Mouse (Mus musculus): ENCODE data around the gene Slc9b1. TPM values are rescaled to one million over a fixed set of nuclear protein-coding genes. Genes with fewer than 3 reads are reported as not detected.

The Slc9b1 gene
- polyA plus RNA-seq, 1 experiment, result not detected

DNA sequence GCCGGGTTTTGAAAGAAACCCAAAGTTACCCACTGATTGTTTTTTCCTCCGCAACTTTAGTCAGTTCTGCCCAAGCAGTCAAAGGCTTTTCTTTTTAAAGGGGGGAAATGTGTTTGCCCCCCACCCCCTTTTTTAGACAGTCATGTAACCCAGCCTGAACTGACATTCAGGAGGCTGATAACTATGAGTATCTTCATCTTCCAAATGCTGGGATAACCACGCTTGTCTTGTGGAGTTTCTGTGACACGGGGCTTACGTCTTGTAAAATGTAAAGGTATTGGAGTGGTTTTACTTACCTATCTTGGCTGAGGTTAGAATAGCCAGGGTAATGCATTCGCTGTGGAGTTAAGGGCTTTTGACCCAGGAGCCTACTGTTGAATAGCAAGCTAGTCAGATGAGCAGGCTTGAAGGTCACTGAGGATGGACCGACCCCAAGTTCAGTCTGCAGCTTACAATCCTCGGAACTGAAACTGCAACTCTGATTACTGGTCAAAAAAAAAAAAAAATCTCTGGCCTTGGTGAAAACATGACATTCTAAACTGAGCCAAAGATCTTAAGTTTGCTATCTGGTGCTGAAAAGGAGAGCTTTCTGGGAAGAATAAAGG is 75.9 kb downstream of the Slc9b1 start, which contains the start of gene Cisd2:
TSS of gene Cisd2 (minus strand) at position 318 of the 605 bp plus-strand sequence.
- Histone ChIP-seq H3K79me2 (ENCODE audit: control insufficient read depth, insufficient read depth) (peaks cover 89% of the 10 kb centered on the region), H3K36me3 (ENCODE audit: control insufficient read depth, insufficient read depth) (peaks cover 10% of the 10 kb centered on the region), H3K4me3 (ENCODE audit: insufficient read depth, poor library complexity, severe bottlenecking) (peak within 1 kb of the TSS; percentile 64), H3K27me3 (ENCODE audit: control insufficient read depth, insufficient read depth, insufficient read length) (no peaks in the 10 kb centered on the region), H3ac (ENCODE audit: control insufficient read depth, insufficient read length, low read depth) (peak within 1 kb of the TSS; percentile 73), H3K79me3 (ENCODE audit: low read depth) (peaks cover 68% of the 10 kb centered on the region)
- TF ChIP-seq MYOG (IDR thresholded peaks at IDR 0.05; ENCODE audit: control insufficient read depth, extremely low read depth, insufficient read length) (no peak), USF1 (IDR thresholded peaks at IDR 0.05; ENCODE audit: low read depth) (no peak)

DNA sequence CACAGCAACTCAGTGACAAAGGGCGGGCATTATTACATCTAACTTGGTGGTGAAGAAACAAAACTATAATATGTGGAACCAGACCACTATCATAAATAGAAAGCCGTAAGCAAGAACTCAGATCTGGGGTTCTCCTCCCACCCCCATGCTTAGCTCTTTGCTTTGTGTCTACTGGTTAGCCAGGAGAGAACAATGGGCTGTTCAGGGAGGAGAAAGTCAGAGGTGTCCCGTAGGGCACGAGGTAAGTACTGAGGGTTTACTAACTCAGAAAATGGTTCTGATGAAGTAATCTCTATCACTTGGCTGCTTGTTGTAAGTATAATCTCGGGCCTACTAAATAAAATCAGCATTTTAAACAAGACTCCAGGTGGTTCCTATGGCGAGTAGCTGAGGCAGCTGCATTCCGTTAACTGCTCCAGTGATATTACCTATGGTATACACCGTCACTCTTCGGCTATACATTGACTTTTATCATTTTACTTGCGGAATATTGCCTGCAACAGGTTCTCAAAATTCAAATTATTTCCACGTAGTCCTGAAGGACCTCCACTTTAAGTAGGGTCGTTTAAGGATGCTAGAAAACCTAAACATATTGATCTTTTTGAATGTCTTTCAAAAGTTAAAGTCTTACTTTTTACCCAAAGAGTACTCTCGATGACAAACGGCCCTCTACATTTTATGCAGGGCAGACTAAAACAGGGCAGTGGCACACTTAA is 89.2 kb downstream of the Slc9b1 start:
- Histone ChIP-seq H3K79me2 (ENCODE audit: control insufficient read depth, insufficient read depth) (peaks cover 49% of the 10 kb centered on the region), H3K27me3 (ENCODE audit: control insufficient read depth, insufficient read depth, insufficient read length) (no peaks in the 10 kb centered on the region), H3K79me3 (ENCODE audit: low read depth) (peaks cover 32% of the 10 kb centered on the region), H3K36me3 (ENCODE audit: control insufficient read depth, insufficient read depth) (peaks cover 27% of the 10 kb centered on the region), H3K4me3 (ENCODE audit: insufficient read depth, poor library complexity, severe bottlenecking) (peak overlapping the region; percentile 42), H3ac (ENCODE audit: control insufficient read depth, insufficient read length, low read depth) (peak overlapping the region; percentile 83)
- TF ChIP-seq CEBPB (IDR thresholded peaks at IDR 0.05; ENCODE audit: low read depth) (no peak), MYOD1 (IDR thresholded peaks at IDR 0.05; ENCODE audit: control insufficient read depth, insufficient read length, low read depth) (no peak), USF1 (IDR thresholded peaks at IDR 0.05; ENCODE audit: low read depth) (no peak), FOSL1 (IDR thresholded peaks at IDR 0.05; ENCODE audit: insufficient read depth, low read length, poor library complexity, severe bottlenecking) (no peak), CTCF (IDR thresholded peaks at IDR 0.05; ENCODE audit: control insufficient read depth, insufficient read depth, insufficient read length) (no peak), MYOG (IDR thresholded peaks at IDR 0.05; ENCODE audit: control insufficient read depth, extremely low read depth, insufficient read length) (no peak), MAX (IDR thresholded peaks at IDR 0.05) (no peak)

DNA sequence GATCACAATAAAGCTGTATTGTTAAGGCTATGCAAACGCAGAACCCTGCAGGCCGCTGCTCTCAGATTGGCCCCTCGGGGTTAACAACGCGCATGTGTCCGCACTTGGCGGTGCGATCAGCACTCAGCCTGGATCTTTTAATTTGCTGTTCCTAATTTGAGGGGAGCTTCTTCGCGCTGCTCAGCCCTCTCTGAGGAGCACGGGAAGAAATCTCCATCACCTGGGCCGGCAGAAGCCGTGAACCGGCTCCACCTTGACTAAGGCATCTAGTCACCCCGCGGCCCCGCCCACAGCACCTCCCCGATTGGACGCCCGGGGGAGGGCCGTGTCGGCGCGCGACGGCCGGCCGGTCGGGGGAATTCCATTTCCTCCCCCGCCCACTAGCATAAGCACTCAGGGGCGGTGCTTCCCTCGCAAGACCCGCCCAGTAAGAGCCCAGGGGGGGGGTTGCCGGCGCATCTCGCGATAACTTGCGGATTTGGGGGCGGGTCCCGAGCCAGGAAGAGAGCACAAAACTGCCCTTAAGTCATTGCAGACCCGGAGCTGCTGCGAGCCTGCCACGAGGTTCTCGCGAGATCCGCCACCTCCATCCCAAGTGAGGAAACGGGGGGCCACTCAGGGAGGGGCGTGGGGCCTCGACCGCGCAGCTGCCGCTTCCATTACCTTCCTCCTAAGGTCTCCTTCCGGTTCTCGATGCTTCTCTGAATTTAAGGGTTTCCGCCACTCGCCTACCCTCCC is 90.1 kb downstream of the Slc9b1 start, which contains the start of gene Ube2d3:
TSS of gene Ube2d3 (plus strand) at position 392 of the 738 bp plus-strand sequence.
- peaks cover 57% of the 10 kb centered on the region for H3K79me2 ChIP-seq (ENCODE audit: control insufficient read depth, insufficient read depth)
- H3K27me3 ChIP-seq (ENCODE audit: control insufficient read depth, insufficient read depth, insufficient read length), result no peaks in the 10 kb centered on the region
- H3K36me3 ChIP-seq (ENCODE audit: control insufficient read depth, insufficient read depth), result peaks cover 36% of the 10 kb centered on the region
- peaks cover 41% of the 10 kb centered on the region for H3K79me3 ChIP-seq (ENCODE audit: low read depth)
- H3ac ChIP-seq (ENCODE audit: control insufficient read depth, insufficient read length, low read depth), result peak within 1 kb of the TSS; percentile 93
- TF ChIP-seq USF1 (IDR thresholded peaks at IDR 0.05; ENCODE audit: low read depth), result no peak
- peak; percentile 16 for TF ChIP-seq MYOD1 (IDR thresholded peaks at IDR 0.05; ENCODE audit: control insufficient read depth, insufficient read length, low read depth)
- no peak for TF ChIP-seq MYOG (IDR thresholded peaks at IDR 0.05; ENCODE audit: control insufficient read depth, extremely low read depth, insufficient read length)
- TF ChIP-seq MAX (IDR thresholded peaks at IDR 0.05), result no peak
- TF ChIP-seq CTCF (IDR thresholded peaks at IDR 0.05; ENCODE audit: control insufficient read depth, insufficient read depth, insufficient read length), result no peak
- H3K4me3 ChIP-seq (ENCODE audit: insufficient read depth, poor library complexity, severe bottlenecking), result peak within 1 kb of the TSS; percentile 93

DNA sequence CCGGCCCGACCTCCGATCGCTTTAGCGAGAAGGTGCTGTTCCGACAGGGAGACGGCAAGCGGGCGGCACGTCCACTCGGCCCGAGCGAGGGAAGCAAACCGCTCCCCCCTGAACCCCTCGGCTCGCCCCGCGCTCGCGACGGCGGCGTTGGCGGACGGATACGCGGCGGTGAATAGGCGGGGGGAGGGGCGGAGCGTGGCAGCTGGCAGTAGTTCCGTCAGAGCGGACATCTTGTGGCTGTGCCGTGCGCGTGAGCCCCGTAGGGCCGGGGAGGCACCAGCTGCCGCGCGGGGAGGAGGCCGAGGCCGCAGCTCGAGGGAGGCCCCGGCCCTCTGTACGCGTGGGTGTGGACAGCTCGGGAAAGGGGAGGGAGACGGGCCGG is 90.7 kb downstream of the Slc9b1 start:
- Histone ChIP-seq H3K79me2 (ENCODE audit: control insufficient read depth, insufficient read depth) (peaks cover 63% of the 10 kb centered on the region), H3K27me3 (ENCODE audit: control insufficient read depth, insufficient read depth, insufficient read length) (no peaks in the 10 kb centered on the region), H3K36me3 (ENCODE audit: control insufficient read depth, insufficient read depth) (peaks cover 41% of the 10 kb centered on the region), H3ac (ENCODE audit: control insufficient read depth, insufficient read length, low read depth) (peak overlapping the region; percentile 93), H3K4me3 (ENCODE audit: insufficient read depth, poor library complexity, severe bottlenecking) (peak overlapping the region; percentile 93), H3K79me3 (ENCODE audit: low read depth) (peaks cover 47% of the 10 kb centered on the region)
- no peak for TF ChIP-seq MYOD1 (IDR thresholded peaks at IDR 0.05; ENCODE audit: control insufficient read depth, insufficient read length, low read depth)
- TF ChIP-seq MYOG (IDR thresholded peaks at IDR 0.05; ENCODE audit: control insufficient read depth, extremely low read depth, insufficient read length), result no peak
- no peak for TF ChIP-seq CTCF (IDR thresholded peaks at IDR 0.05; ENCODE audit: control insufficient read depth, insufficient read depth, insufficient read length)
- no peak for TF ChIP-seq MAX (IDR thresholded peaks at IDR 0.05)
- no peak for TF ChIP-seq CEBPB (IDR thresholded peaks at IDR 0.05; ENCODE audit: low read depth)

DNA sequence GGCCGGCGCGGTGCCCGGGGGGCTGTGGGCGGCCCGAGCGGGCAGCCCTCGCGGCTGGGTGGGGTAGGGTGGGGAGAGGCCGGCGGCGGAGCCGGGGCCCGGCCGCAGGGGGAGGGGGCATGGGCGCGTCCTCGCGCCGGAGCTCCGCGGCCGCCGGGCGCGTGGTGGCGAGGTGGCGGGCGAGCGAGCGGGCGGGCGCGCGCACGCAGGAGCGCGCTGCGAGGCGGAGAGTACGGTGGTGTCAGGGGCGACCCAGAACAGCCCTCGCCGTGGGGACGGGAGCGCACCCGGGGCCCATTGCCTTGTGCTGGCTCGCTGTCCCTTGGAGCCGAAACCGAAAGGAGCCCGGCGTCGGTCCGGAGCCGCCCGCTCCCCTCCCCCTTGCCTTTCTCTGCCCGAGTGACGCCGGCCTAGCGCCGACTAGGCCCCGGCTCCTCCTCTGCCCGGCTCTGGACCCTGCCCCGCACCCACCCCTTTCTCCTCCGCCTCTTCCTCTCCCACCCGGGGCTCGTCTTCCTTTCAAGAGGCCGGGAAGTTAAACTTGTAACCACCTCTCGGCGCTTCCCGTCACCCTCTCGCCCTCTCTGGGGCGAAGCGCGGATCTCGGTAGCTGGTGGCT is 91.2 kb downstream of the Slc9b1 start:
- Histone ChIP-seq H3K4me3 (ENCODE audit: insufficient read depth, poor library complexity, severe bottlenecking) (peak overlapping the region; percentile 93), H3ac (ENCODE audit: control insufficient read depth, insufficient read length, low read depth) (peak overlapping the region; percentile 93), H3K79me3 (ENCODE audit: low read depth) (peaks cover 52% of the 10 kb centered on the region), H3K36me3 (ENCODE audit: control insufficient read depth, insufficient read depth) (peaks cover 46% of the 10 kb centered on the region), H3K79me2 (ENCODE audit: control insufficient read depth, insufficient read depth) (peaks cover 68% of the 10 kb centered on the region), H3K27me3 (ENCODE audit: control insufficient read depth, insufficient read depth, insufficient read length) (no peaks in the 10 kb centered on the region)
- TF ChIP-seq MAX (IDR thresholded peaks at IDR 0.05) (no peak), CTCF (IDR thresholded peaks at IDR 0.05; ENCODE audit: control insufficient read depth, insufficient read depth, insufficient read length) (no peak), MYOG (IDR thresholded peaks at IDR 0.05; ENCODE audit: control insufficient read depth, extremely low read depth, insufficient read length) (no peak), CEBPB (IDR thresholded peaks at IDR 0.05; ENCODE audit: low read depth) (no peak), FOSL1 (IDR thresholded peaks at IDR 0.05; ENCODE audit: insufficient read depth, low read length, poor library complexity, severe bottlenecking) (no peak), USF1 (IDR thresholded peaks at IDR 0.05; ENCODE audit: low read depth) (no peak), MYOD1 (IDR thresholded peaks at IDR 0.05; ENCODE audit: control insufficient read depth, insufficient read length, low read depth) (no peak)

Data from C2C12 (cell line).